Mouse (Mus musculus): Measurements from ENCODE around the gene Aoah. TPM values are rescaled to one million over a fixed set of nuclear protein-coding genes. Genes with fewer than 3 reads are reported as not detected.

Aoah gene
- polyA plus RNA-seq, 1 experiment from 2014 or later: 3.2 TPM

- Histone ChIP-seq H3K9ac (ENCODE audit: low read depth, low read length) (no peak overlapping the region), H3K4me1 (replicated peaks; ENCODE audit: control insufficient read depth, insufficient read depth, low read length) (no peaks in the 10 kb centered on the region), H3K4me2 (replicated peaks; ENCODE audit: low read depth) (no peak overlapping the region), H3K27ac (ENCODE audit: low read depth, low read length) (no peak overlapping the region), H3K27me3 (replicated peaks; ENCODE audit: control insufficient read depth, insufficient read depth, low read length) (no peaks in the 10 kb centered on the region), H3K4me3 (ENCODE audit: low read depth, low read length) (no peak overlapping the region), H3K36me3 (ENCODE audit: control insufficient read depth, insufficient read depth) (no peaks in the 10 kb centered on the region), H3K9me3 (ENCODE audit: control insufficient read depth) (no peaks in the 10 kb centered on the region)
- ATAC-seq: no peak
- 74% methylated on average over 2 of the region's 2 CpGs for WGBS
- no peak for TF ChIP-seq CTCF (IDR thresholded peaks at IDR 0.05; ENCODE audit: low read depth)
These were observed 272.1 kb downstream of the Aoah start for GRCm38 (mm10) chr13:21066021-21066420.

DNA sequence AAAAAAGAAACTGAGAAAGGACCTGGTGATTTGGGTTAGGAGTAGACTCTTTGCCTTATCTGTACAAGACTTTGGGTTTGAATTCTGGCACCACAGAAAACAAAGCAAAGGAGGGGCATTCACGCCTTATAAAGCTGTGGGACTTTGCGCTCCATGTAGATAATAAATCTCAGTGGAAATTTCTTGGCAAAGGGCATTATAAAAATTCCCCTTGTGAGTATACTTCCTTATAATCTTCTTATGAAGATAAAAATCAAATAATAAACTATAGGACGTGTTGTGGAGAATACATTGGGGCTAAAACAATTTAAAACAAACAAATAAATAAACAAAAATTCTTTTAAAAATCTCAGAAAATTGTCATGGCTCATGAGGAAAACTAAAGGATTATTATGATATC lies 280.9 kb downstream of the Aoah start, which contains the start of gene Olfr1370:
Gene Olfr1370 (minus strand): TSS at position 101 of the 400 bp plus-strand sequence.
- no peak for TF ChIP-seq CTCF (IDR thresholded peaks at IDR 0.05; ENCODE audit: low read depth)
- Histone ChIP-seq H3K36me3 (ENCODE audit: control insufficient read depth, insufficient read depth) (no peaks in the 10 kb centered on the region), H3K4me3 (ENCODE audit: low read depth, low read length) (no peak within 1 kb of the TSS), H3K4me1 (replicated peaks; ENCODE audit: control insufficient read depth, insufficient read depth, low read length) (no peaks in the 10 kb centered on the region), H3K4me2 (replicated peaks; ENCODE audit: low read depth) (no peak within 1 kb of the TSS), H3K9me3 (ENCODE audit: control insufficient read depth) (no peaks in the 10 kb centered on the region), H3K27me3 (replicated peaks; ENCODE audit: control insufficient read depth, insufficient read depth, low read length) (no peaks in the 10 kb centered on the region), H3K9ac (ENCODE audit: low read depth, low read length) (no peak within 1 kb of the TSS), H3K27ac (ENCODE audit: low read depth, low read length) (no peak within 1 kb of the TSS)
- no peak for ATAC-seq
- WGBS: 58% methylated on average over 3 of the region's 3 CpGs

GRCm38 (mm10) chr13:21082686-21083085 lies 288.8 kb downstream of the Aoah start:
- Histone ChIP-seq H3K4me3 (ENCODE audit: low read depth, low read length) (no peak overlapping the region), H3K27ac (ENCODE audit: low read depth, low read length) (no peak overlapping the region), H3K9me3 (ENCODE audit: control insufficient read depth) (no peaks in the 10 kb centered on the region), H3K4me2 (replicated peaks; ENCODE audit: low read depth) (no peak overlapping the region), H3K27me3 (replicated peaks; ENCODE audit: control insufficient read depth, insufficient read depth, low read length) (no peaks in the 10 kb centered on the region), H3K4me1 (replicated peaks; ENCODE audit: control insufficient read depth, insufficient read depth, low read length) (no peaks in the 10 kb centered on the region), H3K36me3 (ENCODE audit: control insufficient read depth, insufficient read depth) (no peaks in the 10 kb centered on the region), H3K9ac (ENCODE audit: low read depth, low read length) (no peak overlapping the region)
- no peak for TF ChIP-seq CTCF (IDR thresholded peaks at IDR 0.05; ENCODE audit: low read depth)
- 75% methylated on average over 2 of the region's 2 CpGs for WGBS
- ATAC-seq: no peak

All from intestine, postnatal 0 days (tissue).